ENCODE assay signal across 22 mouse cellular contexts in genomic region chr2:150972681-150973080, GRCm38 (mm10).
DNase-seq lines count a peak whose midpoint lies in the region; ATAC-seq lines count a peak whose summit lies in the region.
"Had no signal": no experiment of that assay in that cellular context is flagged by ENCODE, and none has a peak within 500 bp of the region (broad histone marks: within the 10 kb centered on the region; RNA-seq: fewer than 3 reads in every experiment).

No protein-coding gene starts in this region.

- H3K4me2 ChIP-seq in liver, embryonic 12.5 days = no peak overlapping the region
- H3K4me2 ChIP-seq: forebrain, embryonic 13.5 days; heart, embryonic 13.5 days; hindbrain, embryonic 12.5 days; hindbrain, embryonic 15.5 days had no signal

- H3K36me3 ChIP-seq in liver, embryonic 12.5 days = peaks cover 81% of the 10 kb centered on the region

- DNase-seq in liver = peak; percentile 1
- DNase-seq in testis, postnatal 10 days (ENCODE audit: low spot score) = peak; percentile 29
- no peak for DNase-seq in testis, postnatal 14 days (ENCODE audit: low spot score)
- peak; percentile 49 for DNase-seq in R1 (ENCODE audit: low read depth, low spot score)
- DNase-seq in lung, postnatal 14 days = no peak
- DNase-seq: adrenal gland, adult 8-10 months; adrenal gland, postnatal 25 days; cerebellum, adult 11-12 months; cerebellum, adult 8-10 months; cerebellum, postnatal 10 days; gastrocnemius, postnatal 10 days had no signal

- ATAC-seq in liver, embryonic 12.5 days = no peak
- ATAC-seq: activated CD4-positive, CD25-positive, alpha-beta regulatory T cell, adult 4 months; CD4-positive, CD25-positive, alpha-beta regulatory T cell, adult 4 months; forebrain, embryonic 13.5 days; forebrain, embryonic 16.5 days; Patski had no signal

- no peak overlapping the region for H3K9ac ChIP-seq in liver, embryonic 12.5 days
- H3K9ac ChIP-seq: forebrain, embryonic 13.5 days; heart, embryonic 13.5 days; hindbrain, embryonic 12.5 days; hindbrain, embryonic 15.5 days had no signal

- no peak overlapping the region for H3K4me3 ChIP-seq in liver, embryonic 12.5 days
- H3K4me3 ChIP-seq: forebrain, embryonic 10.5 days; forebrain, embryonic 13.5 days; heart, embryonic 13.5 days; hindbrain, embryonic 12.5 days; hindbrain, embryonic 15.5 days had no signal

- WGBS in liver, embryonic 12.5 days (ENCODE audit: insufficient replicate concordance) = 87% methylated on average over 3 of the region's 3 CpGs

- H3K27me3 ChIP-seq in liver, embryonic 12.5 days (replicated peaks) = no peaks in the 10 kb centered on the region
- H3K27me3 ChIP-seq: forebrain, embryonic 13.5 days; heart, embryonic 13.5 days; hindbrain, embryonic 12.5 days; hindbrain, embryonic 15.5 days; Patski had no signal

- no peak overlapping the region for H3K27ac ChIP-seq in liver, embryonic 12.5 days
- H3K27ac ChIP-seq: forebrain, embryonic 10.5 days; forebrain, embryonic 13.5 days; heart, embryonic 13.5 days; hindbrain, embryonic 12.5 days; hindbrain, embryonic 15.5 days had no signal

- no peaks in the 10 kb centered on the region for H3K9me3 ChIP-seq in liver, embryonic 12.5 days (replicated peaks)
- H3K9me3 ChIP-seq: forebrain, embryonic 10.5 days; forebrain, embryonic 13.5 days; G1E; heart, embryonic 13.5 days; hindbrain, embryonic 12.5 days; hindbrain, embryonic 15.5 days had no signal

- H3K4me1 ChIP-seq in liver, embryonic 12.5 days = peaks cover 23% of the 10 kb centered on the region
- H3K4me1 ChIP-seq: forebrain, embryonic 13.5 days; heart, embryonic 13.5 days; hindbrain, embryonic 12.5 days; hindbrain, embryonic 15.5 days had no signal

Comparison
In these comparisons a context has a peak if more than half of its experiments do, and no peak if none do; other contexts are left out.
1. DNase-seq: peak in liver (single experiment), testis, postnatal 10 days (single experiment) and R1 (single experiment); none in testis, postnatal 14 days (single experiment) and lung, postnatal 14 days (single experiment).